Mouse (Mus musculus) cerebellum, adult 18-20 months (tissue): Measurements from ENCODE around the gene Rarres2.
"Not testable (repeated sequence)": the region's sequence is repeated elsewhere in the genome, so short reads cannot be mapped to it uniquely, and the experiment has no call there.

Experiments used
- DNase-seq, 2 experiments: peaks; one replicate each; pipeline ENCODE4 v3.0.0; 2021

Gene Rarres2

GRCm38 (mm10) chr6:48538841-48539737 is 33.5 kb downstream of the Rarres2 start:
- peak; percentile 84 for DNase-seq

- peak; percentile 95 to 96 for DNase-seq
Measured at GRCm38 (mm10) chr6:48537105-48537954, 35.3 kb downstream of the Rarres2 start, which contains the start of gene Atp6v0e2. Atp6v0e2 (plus strand) TSS chr6:48537615.

GRCm38 (mm10) chr6:48536091-48536490 is 36.5 kb downstream of the Rarres2 start:
- DNase-seq: no peak

GRCm38 (mm10) chr6:48534913-48535312 is 37.7 kb downstream of the Rarres2 start:
- DNase-seq: no peak

GRCm38 (mm10) chr6:48533475-48533874 is 39.1 kb downstream of the Rarres2 start:
- no peak for DNase-seq

- no peak for DNase-seq
Measured at GRCm38 (mm10) chr6:48530862-48531261, 41.7 kb downstream of the Rarres2 start.

- DNase-seq: peak; percentile 41 to 44
Measured at GRCm38 (mm10) chr6:48529871-48530440, 42.6 kb downstream of the Rarres2 start.

- no peak for DNase-seq
Measured at GRCm38 (mm10) chr6:48529261-48529660, 43.3 kb downstream of the Rarres2 start.

GRCm38 (mm10) chr6:48527901-48528300 is 44.7 kb downstream of the Rarres2 start:
- DNase-seq: no peak

GRCm38 (mm10) chr6:48524882-48525281 is 47.7 kb downstream of the Rarres2 start:
- not testable (repeated sequence) for DNase-seq
